Mouse (Mus musculus) heart, postnatal 0 days (tissue): ENCODE data around the gene Pdhb. TPM values are rescaled to one million over a fixed set of nuclear protein-coding genes. Genes with fewer than 3 reads are reported as not detected.

Source experiments
- ATAC-seq: fragments of 200-750 bp; cut with Nextera tagmentation; 2 replicates; pipeline ENCODE4 v1.8.0; 2017; ENCODE audit warnings: low read depth, moderate number of reproducible peaks, moderate library complexity; ENCODE audit not compliant: insufficient read depth
- DNase-seq: peaks from one replicate; pipeline ENCODE4 v3.0.0-alpha.2; 2016; ENCODE audit warnings: low spot score
- H3K27ac ChIP-seq: fragments of 300-500 bp; sonication (generic); 2 replicates; pipeline ENCODE4 v1.5.1; 2014; ENCODE audit warnings: low read depth, mild to moderate bottlenecking
- H3K27me3 ChIP-seq: fragments of 300-500 bp; sonication (generic); 2 replicates; pipeline ENCODE4 v1.6.1; 2014; ENCODE audit warnings: low read length, mixed read lengths; ENCODE audit not compliant: control insufficient read depth, insufficient read depth
- H3K36me3 ChIP-seq: fragments of 300-500 bp; sonication (generic); replicated peaks from 2 replicates; pipeline ENCODE4 v1.6.1; 2014; ENCODE audit warnings: low read length, mixed read lengths; ENCODE audit not compliant: control insufficient read depth, insufficient read depth
- H3K4me1 ChIP-seq: fragments of 300-500 bp; sonication (generic); 2 replicates; pipeline ENCODE4 v1.6.1; 2014; ENCODE audit warnings: antibody characterized with exemption; ENCODE audit not compliant: control insufficient read depth, insufficient read depth
- H3K4me2 ChIP-seq: fragments of 300-500 bp; sonication (generic); 2 replicates; pipeline ENCODE4 v1.6.1; 2014; ENCODE audit warnings: low read depth, mild to moderate bottlenecking, low read length, moderate library complexity
- H3K4me3 ChIP-seq: fragments of 300-500 bp; sonication (generic); 2 replicates; pipeline ENCODE4 v1.5.1; 2014; ENCODE audit warnings: low read depth, low read length
- H3K9ac ChIP-seq: fragments of 300-500 bp; sonication (generic); replicated peaks from 2 replicates; pipeline ENCODE4 v1.6.1; 2014; ENCODE audit warnings: low read depth, low read length, mixed read lengths
- H3K9me3 ChIP-seq: fragments of 300-500 bp; sonication (generic); replicated peaks from 2 replicates; pipeline ENCODE4 v1.6.1; 2016; ENCODE audit warnings: low read length; ENCODE audit not compliant: control insufficient read depth
- CTCF ChIP-seq: IDR thresholded peaks from 2 replicates; pipeline ENCODE4 v1.5.1; 2016; ENCODE audit warnings: antibody characterized with exemption, control low read depth, low read depth
- EP300 ChIP-seq: IDR thresholded peaks from 2 replicates; pipeline ENCODE4 v1.6.1; 2016; ENCODE audit warnings: antibody characterized with exemption, low read depth
- WGBS: fragments of 180-500 bp; shearing (Covaris S2); extraction: QIAGEN DNeasy Blood & Tissue Kit; methylation state at CpG from one replicate; pipeline ENCODE4 v1.1.7; 2014; 5-methylcytosine and 5-hydroxymethylcytosine counted together
- polyA plus RNA-seq: library from polyadenylated mRNA; unstranded; fragments of >200 nt; fragmentation: Nextera tagmentation; extraction: Ambion mirVana; gene quantifications from 2 replicates; pipeline ENCODE4 v1.2.1, GENCODE M21; 2015
- total RNA-seq: library from RNA; depleted of rRNA; stranded (reverse); fragments of >200 nt; gene quantifications from 2 replicates; pipeline ENCODE4 v1.2.3, GENCODE M21; 2014; ENCODE audit warnings: low replicate concordance

Gene Pdhb
- total and polyA plus RNA-seq, 2 experiments from 2014 or later: 535 to 1,048 TPM

DNA sequence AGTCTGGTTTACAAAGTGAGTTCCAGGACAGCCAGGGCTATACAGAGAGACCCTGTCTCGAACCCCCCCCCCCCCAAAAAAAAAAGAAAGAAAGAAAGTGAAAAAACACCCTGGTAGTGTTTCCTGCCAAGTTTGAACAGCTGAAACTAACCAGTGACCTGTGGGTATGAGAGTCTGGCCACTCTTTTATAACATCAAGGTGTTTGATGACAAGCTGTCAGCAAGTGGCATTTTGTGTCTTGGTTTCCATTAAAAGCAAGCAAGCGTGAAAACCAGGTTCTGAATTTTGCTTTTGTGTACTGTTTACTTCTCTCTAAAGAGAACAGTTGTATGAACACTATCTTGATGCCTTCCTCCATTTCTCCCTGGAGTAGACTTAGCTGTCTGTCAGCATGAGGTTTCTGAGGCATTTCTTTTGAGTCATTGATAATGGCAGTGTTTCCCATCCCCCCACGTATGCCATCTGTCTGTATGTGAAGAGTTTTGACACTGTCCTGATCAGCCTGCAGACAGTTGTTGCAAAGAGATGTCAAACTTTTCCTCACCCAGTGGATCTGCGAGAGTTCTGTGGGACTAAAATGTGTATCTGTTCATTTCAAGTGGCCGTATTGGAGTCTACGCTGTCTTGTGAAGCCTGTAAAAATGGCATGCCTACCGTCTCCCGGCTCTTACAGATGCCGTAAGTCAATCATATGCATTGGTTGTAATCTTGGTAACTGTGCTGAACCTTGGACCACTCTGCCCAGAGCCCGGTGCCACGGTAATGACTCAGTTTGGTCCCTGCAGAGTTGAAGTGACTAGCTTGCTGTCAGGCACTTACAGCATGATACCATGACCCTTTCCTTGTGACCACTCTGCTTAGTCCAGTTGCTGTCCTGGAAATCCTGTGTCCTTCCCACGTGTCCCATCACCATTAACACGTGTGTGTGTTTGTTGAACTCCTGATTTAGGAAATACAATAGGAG is 26.9 kb downstream of the Pdhb start:
- TF ChIP-seq CTCF (no peak), EP300 (no peak)
- peak overlapping the region; percentile 12 for H3K27ac ChIP-seq
- H3K4me1 ChIP-seq: peaks cover 10% of the 10 kb centered on the region; the same call in 1 of the 2 replicates
- ATAC-seq (peak; percentile 62), DNase-seq (peak; percentile 44)
- H3K4me3 ChIP-seq: no peak overlapping the region
- peaks cover 65% of the 10 kb centered on the region for H3K36me3 ChIP-seq
- 34% methylated on average over 13 of the region's 13 CpGs for WGBS
- no peaks in the 10 kb centered on the region for H3K9me3 ChIP-seq
- no peaks in the 10 kb centered on the region for H3K27me3 ChIP-seq
- H3K9ac ChIP-seq: no peak overlapping the region
- H3K4me2 ChIP-seq: no peak overlapping the region

DNA sequence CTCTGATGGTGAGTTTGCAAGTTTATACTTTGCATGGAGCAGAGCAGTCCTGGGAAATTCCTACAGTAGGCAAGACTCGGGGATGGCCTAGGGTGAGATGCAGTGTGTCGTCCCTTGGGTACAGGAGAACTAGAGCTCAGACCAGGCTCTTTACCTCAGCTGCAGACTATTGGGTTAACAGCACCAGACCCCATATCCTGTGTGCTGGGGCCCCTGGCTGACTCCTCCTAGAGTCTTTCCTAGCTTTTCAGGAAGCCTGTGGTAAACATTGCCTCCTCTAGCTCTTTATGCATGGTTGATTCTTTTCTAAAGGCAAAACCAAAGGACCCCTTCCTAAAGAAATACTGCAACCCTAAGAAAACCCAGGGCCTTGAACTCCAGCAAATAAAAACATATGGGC is 31.7 kb downstream of the Pdhb start:
- ATAC-seq: no peak
- Histone ChIP-seq H3K36me3 (peaks cover 84% of the 10 kb centered on the region), H3K4me2 (no peak overlapping the region), H3K4me3 (no peak overlapping the region), H3K9ac (no peak overlapping the region), H3K4me1 (peaks cover 6% of the 10 kb centered on the region; the same call in 1 of the 2 replicates), H3K27ac (no peak overlapping the region), H3K9me3 (no peaks in the 10 kb centered on the region), H3K27me3 (no peaks in the 10 kb centered on the region)
- no peak for DNase-seq
- 80% methylated on average over 2 of the region's 2 CpGs for WGBS
- TF ChIP-seq CTCF (no peak), EP300 (no peak)

GRCm38 (mm10) chr14:8139724-8140710 is 32.8 kb downstream of the Pdhb start:
- DNase-seq (no peak), ATAC-seq (no peak)
- WGBS: 82% methylated on average over 23 of the region's 23 CpGs
- no peak overlapping the region for H3K4me2 ChIP-seq
- H3K9me3 ChIP-seq: no peaks in the 10 kb centered on the region
- H3K4me3 ChIP-seq: no peak overlapping the region
- H3K36me3 ChIP-seq: peaks cover 80% of the 10 kb centered on the region
- no peak for TF ChIP-seq EP300
- TF ChIP-seq CTCF: no peak
- H3K27ac ChIP-seq: no peak overlapping the region
- no peaks in the 10 kb centered on the region for H3K27me3 ChIP-seq
- H3K9ac ChIP-seq: no peak overlapping the region
- no peaks in the 10 kb centered on the region for H3K4me1 ChIP-seq

- H3K36me3 ChIP-seq: peaks cover 54% of the 10 kb centered on the region
- H3K27ac ChIP-seq: peak overlapping the region; percentile 84
- no peak overlapping the region for H3K9ac ChIP-seq
- no peaks in the 10 kb centered on the region for H3K27me3 ChIP-seq
- TF ChIP-seq EP300 (peak; percentile 20; the same call in 1 of the 2 replicates), CTCF (0 out of 2 replicates have a peak, but pooled peaks have one; percentile 7)
- no peak overlapping the region for H3K4me2 ChIP-seq
- ATAC-seq: peak; percentile 93
- peaks cover 10% of the 10 kb centered on the region for H3K4me1 ChIP-seq
- 26% methylated on average over 3 of the region's 3 CpGs for WGBS
- H3K9me3 ChIP-seq: no peaks in the 10 kb centered on the region
- H3K4me3 ChIP-seq: no peak overlapping the region
- peak; percentile 81 for DNase-seq
These were observed 37.7 kb downstream of the Pdhb start for GRCm38 (mm10) chr14:8135130-8135529.

- WGBS: 53% methylated on average over 2 of the region's 2 CpGs
- Histone ChIP-seq H3K4me2 (no peak overlapping the region), H3K9me3 (no peaks in the 10 kb centered on the region), H3K36me3 (peaks cover 47% of the 10 kb centered on the region), H3K27ac (peak overlapping the region; percentile 84), H3K4me3 (no peak overlapping the region), H3K27me3 (no peaks in the 10 kb centered on the region), H3K9ac (no peak overlapping the region), H3K4me1 (peaks cover 10% of the 10 kb centered on the region)
- DNase-seq (no peak), ATAC-seq (no peak)
- TF ChIP-seq EP300 (no peak), CTCF (no peak)
These were observed 38.6 kb downstream of the Pdhb start for GRCm38 (mm10) chr14:8134234-8134633.
